Mouse (Mus musculus) liver, adult 10 weeks (tissue): ENCODE results near the gene Zc3h18. TPM values are rescaled to one million over a fixed set of nuclear protein-coding genes. Genes with fewer than 3 reads are reported as not detected.

Experiments used
- polyA plus RNA-seq: library from polyadenylated mRNA; stranded (reverse); fragments of 350-450 nt; fragmentation: Illumina TruSeq; extraction: RNeasy Lipid Tissue Mini Kit (QIAGEN cat#74804); gene quantifications from one replicate; pipeline ENCODE4 v1.2.3, GENCODE M21; 2014; ENCODE audit warnings: low read depth, low replicate concordance

Gene Zc3h18
- polyA plus RNA-seq: 9.1 TPM

GRCm38 (mm10) chr8:122376365-122377231, at the start of gene Zc3h18:
TSS of gene Zc3h18 (plus strand) at chr8:122376609.

GRCm38 (mm10) chr8:122360696-122361416, 15.6 kb upstream of the Zc3h18 start, which contains the start of gene Trhr2:
TSS of gene Trhr2 (minus strand) at chr8:122360746.

GRCm38 (mm10) chr8:122421376-122422070, 45.1 kb downstream of the Zc3h18 start, which contains the start of gene Il17c:
TSS of gene Il17c (plus strand) at chr8:122422020.

GRCm38 (mm10) chr8:122432443-122433268, 56.2 kb downstream of the Zc3h18 start, which contains the start of gene Cyba:
TSS of gene Cyba (minus strand) at chr8:122432930.

GRCm38 (mm10) chr8:122443262-122444006, 67.0 kb downstream of the Zc3h18 start, which contains the start of gene Mvd:
TSS of gene Mvd (minus strand) at chr8:122443422.

GRCm38 (mm10) chr8:122460524-122461472, 84.4 kb downstream of the Zc3h18 start, which contains the start of gene Snai3:
TSS of gene Snai3 (minus strand) at chr8:122460733.

Other genes with a start within 250 kb of the Zc3h18 start
- 0.87 TPM for gene Zfpm1, start 94.5 kb upstream of the Zc3h18 start, polyA plus RNA-seq
- gene Trhr2, start 15.9 kb upstream of the Zc3h18 start, polyA plus RNA-seq: not detected
- not detected for gene Il17c, start 45.4 kb downstream of the Zc3h18 start, polyA plus RNA-seq
- gene Cyba, start 56.3 kb downstream of the Zc3h18 start, polyA plus RNA-seq: not detected
- gene Mvd, start 66.8 kb downstream of the Zc3h18 start, polyA plus RNA-seq: 0.50 TPM
- gene Snai3, start 84.1 kb downstream of the Zc3h18 start, polyA plus RNA-seq: not detected
- gene Rnf166, start 99.5 kb downstream of the Zc3h18 start, polyA plus RNA-seq: 3.4 TPM
- gene Ctu2, start 99.5 kb downstream of the Zc3h18 start, polyA plus RNA-seq: not detected
- 0.19 TPM for gene Piezo1, start 174.7 kb downstream of the Zc3h18 start, polyA plus RNA-seq
- gene Cdt1, start 191.4 kb downstream of the Zc3h18 start, polyA plus RNA-seq: 0.24 TPM
- gene Aprt, start 200.3 kb downstream of the Zc3h18 start, polyA plus RNA-seq: 2.4 TPM
- gene Galns, start 234.9 kb downstream of the Zc3h18 start, polyA plus RNA-seq: 0.48 TPM
- 3.3 TPM for gene Trappc2l, start 235.0 kb downstream of the Zc3h18 start, polyA plus RNA-seq
- not detected for gene Pabpn1l, start 246.1 kb downstream of the Zc3h18 start, polyA plus RNA-seq